Mouse (Mus musculus) ES-E14 (cell line): ENCODE measurements around the gene Gja8. TPM values are rescaled to one million over a fixed set of nuclear protein-coding genes. Genes with fewer than 3 reads are reported as not detected.

Experiments
- DNase-seq: peaks from one replicate; pipeline ENCODE4 v3.0.0-alpha.2; 2013; ENCODE audit warnings: low read depth, low spot score
- H3K27ac ChIP-seq: 2 replicates; pipeline ENCODE4 v1.5.1; 2012; ENCODE audit warnings: low read depth, mild to moderate bottlenecking, low read length, moderate library complexity, mixed read lengths; ENCODE audit not compliant: poor library complexity, insufficient read depth, severe bottlenecking
- H3K36me3 ChIP-seq: 2 replicates; pipeline ENCODE4 v1.6.1; 2012; ENCODE audit warnings: mild to moderate bottlenecking, low read length, moderate library complexity, mixed read lengths; ENCODE audit not compliant: control insufficient read depth, poor library complexity, insufficient read depth, severe bottlenecking
- H3K4me1 ChIP-seq, 2 experiments: fragments of 150-350 bp in 1 of 2; sonication (generic) in 1 of 2; 2 replicates each; pipeline ENCODE4 v1.6.1; 2012; ENCODE audit warnings: low read length in 2 of 2, mild to moderate bottlenecking in 1 of 2, mixed read lengths in 1 of 2; ENCODE audit not compliant: control insufficient read depth in 2 of 2, insufficient read depth in 2 of 2, poor library complexity in 1 of 2
- H3K4me3 ChIP-seq, 2 experiments: fragments of 150-350 bp in 1 of 2; sonication (generic) in 1 of 2; 2 replicates each; pipeline ENCODE4 v1.5.1; 2012; ENCODE audit warnings: low read length in 2 of 2, low read depth in 1 of 2, mild to moderate bottlenecking in 1 of 2, mixed read lengths in 1 of 2; ENCODE audit not compliant: insufficient read depth in 1 of 2, poor library complexity in 1 of 2, severe bottlenecking in 1 of 2
- H3K9ac ChIP-seq: 2 replicates; pipeline ENCODE4 v1.6.1; 2012; ENCODE audit warnings: low read depth, mild to moderate bottlenecking, low read length, mixed read lengths; ENCODE audit not compliant: poor library complexity, insufficient read depth, severe bottlenecking
- H3K9me3 ChIP-seq: fragments of 150-350 bp; sonication (generic); 2 replicates; pipeline ENCODE4 v1.6.1; 2012; ENCODE audit warnings: low read depth, mild to moderate bottlenecking, low read length; ENCODE audit not compliant: control insufficient read depth, insufficient read depth
- CHD2 ChIP-seq: IDR thresholded peaks from 2 replicates; pipeline ENCODE4 v1.6.1; 2014; ENCODE audit warnings: mild to moderate bottlenecking, low read depth, low read length, inconsistent platforms
- HCFC1 ChIP-seq: IDR thresholded peaks from 2 replicates; pipeline ENCODE4 v1.6.1; 2012; ENCODE audit warnings: low read length, inconsistent platforms, borderline replicate concordance; ENCODE audit not compliant: insufficient read depth
- MAFK ChIP-seq: IDR thresholded peaks from 2 replicates; pipeline ENCODE4 v1.6.1; 2014; ENCODE audit warnings: mild to moderate bottlenecking, low read depth, low read length, inconsistent platforms; ENCODE audit not compliant: insufficient read depth
- ZC3H11A ChIP-seq: IDR thresholded peaks from 2 replicates; pipeline ENCODE4 v1.6.1; 2012; ENCODE audit warnings: low read depth, mild to moderate bottlenecking, inconsistent platforms, low read length, borderline replicate concordance
- ZNF384 ChIP-seq: IDR thresholded peaks from 2 replicates; pipeline ENCODE4 v1.6.1; 2012; ENCODE audit warnings: low read depth, low read length, inconsistent platforms
- in situ Hi-C, 2 experiments: fragments of 600-800 bp; cut with MboI; formaldehyde crosslinking; loops; one replicate each; pipeline ENCODE4 v1.15.1; 2025; ENCODE audit warnings: low sequenced_read_pairs in 2 of 2, inconsistent platforms in 1 of 2; ENCODE audit not compliant: unreplicated experiment in 2 of 2
- total RNA-seq: library from RNA; depleted of rRNA; stranded (reverse); fragments of 300-350 nt; gene quantifications from 2 replicates; pipeline ENCODE4 v1.2.3, GENCODE M21; 2012

The Gja8 gene
- total RNA-seq, 1 experiment = 0.04 TPM

- in situ Hi-C loops = loop anchor here (5.0 to 25.0 kb wide), 4 partner anchors 249 to 401 kb away; no protein-coding TSS in a partner anchor
- H3K27ac ChIP-seq = no peak overlapping the region
- no peak overlapping the region for H3K4me3 ChIP-seq
- no peak overlapping the region for H3K9ac ChIP-seq
- no peaks in the 10 kb centered on the region for H3K4me1 ChIP-seq
- H3K36me3 ChIP-seq = no peaks in the 10 kb centered on the region
- peak; percentile 54 for DNase-seq
- H3K9me3 ChIP-seq = no peaks in the 10 kb centered on the region
- TF ChIP-seq CHD2 (no peak), ZC3H11A (peak; percentile 96; the same call in 1 of the 2 replicates)
These were observed 10.4 kb upstream of the Gja8 start for GRCm38 (mm10) chr3:96936241-96936640.

GRCm38 (mm10) chr3:96931261-96931681, 5.5 kb upstream of the Gja8 start:
- Histone ChIP-seq H3K9ac (no peak overlapping the region), H3K9me3 (no peaks in the 10 kb centered on the region), H3K4me1 (no peaks in the 10 kb centered on the region), H3K27ac (no peak overlapping the region), H3K36me3 (no peaks in the 10 kb centered on the region), H3K4me3 (no peak overlapping the region)
- TF ChIP-seq CHD2 (no peak), MAFK (no peak), ZC3H11A (no peak), HCFC1 (no peak), ZNF384 (no peak)
- in situ Hi-C loops = loop anchor here (10.0 to 25.0 kb wide), 3 partner anchors 254 to 406 kb away; no protein-coding TSS in a partner anchor
- no peak for DNase-seq

- no peak for DNase-seq
- in situ Hi-C loops = loop anchor here in 1 of 2 experiments (25.0 kb wide), 2 partner anchors 263 to 413 kb away; no protein-coding TSS in a partner anchor
- H3K9me3 ChIP-seq = no peaks in the 10 kb centered on the region
- no peak overlapping the region for H3K27ac ChIP-seq
- no peak for TF ChIP-seq HCFC1
- no peak for TF ChIP-seq ZC3H11A
- no peak for TF ChIP-seq MAFK
- TF ChIP-seq ZNF384 = no peak
- TF ChIP-seq CHD2 = no peak
- no peak overlapping the region for H3K4me3 ChIP-seq
- H3K36me3 ChIP-seq = no peaks in the 10 kb centered on the region
- H3K9ac ChIP-seq = no peak overlapping the region
- no peaks in the 10 kb centered on the region; a peak in 1 of 4 replicates for H3K4me1 ChIP-seq
These were observed 1.2 kb downstream of the Gja8 start for GRCm38 (mm10) chr3:96924631-96925030.

GRCm38 (mm10) chr3:96920991-96921390, 4.8 kb downstream of the Gja8 start:
- Histone ChIP-seq H3K36me3 (no peaks in the 10 kb centered on the region), H3K9me3 (no peaks in the 10 kb centered on the region), H3K4me3 (no peak overlapping the region), H3K27ac (no peak overlapping the region), H3K4me1 (no peaks in the 10 kb centered on the region; a peak in 1 of 4 replicates), H3K9ac (no peak overlapping the region)
- DNase-seq = no peak
- TF ChIP-seq ZC3H11A (no peak), ZNF384 (no peak), HCFC1 (no peak), MAFK (no peak), CHD2 (no peak)
- in situ Hi-C loops = no loop called here

GRCm38 (mm10) chr3:96905592-96905991, 20.2 kb downstream of the Gja8 start:
- H3K4me3 ChIP-seq = peak overlapping the region in 1 of 2 experiments; percentile 98; a peak in 2 of 4 replicates
- DNase-seq = peak; percentile 3
- H3K27ac ChIP-seq = no peak overlapping the region
- H3K9me3 ChIP-seq = no peaks in the 10 kb centered on the region
- TF ChIP-seq ZC3H11A (no peak), HCFC1 (no peak), CHD2 (no peak), ZNF384 (no peak), MAFK (no peak)
- no peaks in the 10 kb centered on the region for H3K36me3 ChIP-seq
- H3K4me1 ChIP-seq = no peaks in the 10 kb centered on the region
- H3K9ac ChIP-seq = no peak overlapping the region
- in situ Hi-C loops = no loop called here
